Mouse (Mus musculus): ENCODE data around the gene Olfr678.
"Not testable (repeated sequence)": the region's sequence is repeated elsewhere in the genome, so short reads cannot be mapped to it uniquely, and the experiment has no call there.

The Olfr678 gene

GRCm38 (mm10) chr7:105064175-105064574 lies at the start of gene Olfr678:
Gene Olfr678 (plus strand): TSS chr7:105064475.
- no peak for DNase-seq (ENCODE audit: low spot score)

GRCm38 (mm10) chr7:105022530-105022929 lies 41.7 kb upstream of the Olfr678 start:
- no peak for DNase-seq (ENCODE audit: low spot score)

GRCm38 (mm10) chr7:105028360-105028759 lies 35.9 kb upstream of the Olfr678 start, which contains the start of gene Olfr675:
Gene Olfr675 (minus strand): TSS chr7:105028460.
- DNase-seq (ENCODE audit: low spot score), result no peak

- no peak for DNase-seq (ENCODE audit: low spot score)
Measured at GRCm38 (mm10) chr7:105032398-105032797, 31.9 kb upstream of the Olfr678 start, which contains the start of gene Olfr676. Gene Olfr676 (plus strand): TSS chr7:105032698.

- DNase-seq (ENCODE audit: low spot score), result not testable (repeated sequence)
Measured at GRCm38 (mm10) chr7:105033836-105034235, 30.4 kb upstream of the Olfr678 start.

GRCm38 (mm10) chr7:105058951-105059350 lies 5.3 kb upstream of the Olfr678 start:
- no peak for DNase-seq (ENCODE audit: low spot score)

GRCm38 (mm10) chr7:105080905-105081304 lies 16.6 kb downstream of the Olfr678 start, which contains the start of gene Olfr679:
Gene Olfr679 (plus strand): TSS chr7:105081205.
- no peak for DNase-seq (ENCODE audit: low spot score)

- DNase-seq (ENCODE audit: low spot score), result not testable (repeated sequence)
Measured at GRCm38 (mm10) chr7:105092717-105093116, 28.4 kb downstream of the Olfr678 start, which contains the start of gene Olfr680-ps1. Gene Olfr680-ps1 (minus strand): TSS chr7:105092817.

- no peak for DNase-seq (ENCODE audit: low spot score)
Measured at GRCm38 (mm10) chr7:105116536-105116935, 52.3 kb downstream of the Olfr678 start, which contains the start of gene Olfr681. Gene Olfr681 (plus strand): TSS chr7:105116836.

Measured in ovary, adult 18-20 months (tissue).